Mouse (Mus musculus): ENCODE data around the gene Ifnk.

DNA sequence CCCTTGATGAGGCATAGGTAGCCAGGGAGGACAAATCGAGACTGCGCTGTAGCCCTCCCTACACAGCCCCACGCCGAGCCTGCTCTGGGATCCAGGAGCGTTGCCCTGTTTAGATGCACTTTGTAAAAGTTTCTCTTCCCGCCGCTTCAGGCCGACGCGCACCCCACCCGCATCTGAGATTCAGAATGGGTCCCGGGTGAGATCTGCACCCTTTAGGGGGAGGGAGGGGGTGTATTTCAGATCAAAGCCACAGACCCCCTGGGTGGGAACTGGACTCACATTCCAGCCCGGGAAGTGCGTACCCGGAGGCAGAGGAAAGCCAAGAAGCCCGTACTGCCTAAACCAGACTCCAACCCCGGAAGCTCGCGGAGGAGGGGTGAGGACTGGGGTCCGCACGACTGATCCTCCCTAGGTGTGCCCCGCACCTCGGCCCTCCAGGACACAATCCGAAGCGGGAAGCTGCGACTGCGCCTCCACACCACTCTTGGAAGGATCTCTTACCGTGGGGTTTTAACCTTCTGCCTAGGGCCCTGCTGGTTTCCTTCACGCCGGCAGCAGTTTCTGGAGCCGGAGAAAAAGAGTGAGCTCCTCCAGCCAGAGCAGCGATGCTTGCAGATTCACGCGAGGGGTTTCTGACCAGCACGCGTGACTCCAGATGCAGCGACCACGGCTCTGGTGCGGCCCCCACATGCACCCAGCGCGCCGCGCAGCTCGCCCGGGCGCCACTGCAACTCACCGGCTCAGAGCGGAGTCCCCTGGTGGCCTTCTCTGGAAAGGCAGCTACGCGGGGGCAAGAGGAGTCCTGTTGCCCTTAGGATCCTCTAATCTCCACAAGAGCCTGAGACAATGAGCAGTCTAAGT, 5.1 kb downstream of the Ifnk start, which contains the start of gene Mob3b:
- TF ChIP-seq GATA1 (IDR thresholded peaks at IDR 0.05; ENCODE audit: low read length) (no peak), TAL1 (IDR thresholded peaks at IDR 0.05; ENCODE audit: low read length) (no peak)
